In the genomic region with DNA sequence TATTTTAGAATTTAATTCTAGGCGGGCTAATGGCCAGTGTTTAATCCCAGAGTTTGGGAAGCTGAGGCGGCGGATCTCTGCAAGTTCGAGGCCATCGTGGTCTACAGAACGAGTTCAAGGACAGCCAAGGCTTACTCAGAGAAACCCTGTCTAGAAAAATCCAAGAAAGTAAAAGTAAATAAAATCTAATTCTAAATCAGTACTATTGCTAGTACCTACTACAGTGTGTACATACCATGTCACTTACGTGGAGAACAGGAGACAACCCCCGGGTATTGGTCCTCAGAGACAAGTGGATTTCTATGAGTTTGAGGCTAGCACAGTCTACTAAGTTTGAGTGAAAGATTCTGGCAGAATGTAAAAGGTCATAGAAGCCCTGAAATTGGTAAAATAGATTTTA, we compare ENCODE assay signal across 8 mouse cellular contexts. TPM values are rescaled to one million over a fixed set of nuclear protein-coding genes. Genes with fewer than 3 reads are reported as not detected.
DNase-seq lines count a peak whose midpoint lies in the region; ATAC-seq lines count a peak whose summit lies in the region.

No protein-coding gene starts in this region.

- H3K36me3 ChIP-seq in kidney, embryonic 14.5 days (ENCODE audit: control insufficient read depth, insufficient read depth, low read length), result peaks cover 23% of the 10 kb centered on the region
- peaks cover 13% of the 10 kb centered on the region for H3K36me3 ChIP-seq in hindbrain, embryonic 13.5 days
- peaks cover 15% of the 10 kb centered on the region for H3K36me3 ChIP-seq in midbrain, embryonic 13.5 days

- peak overlapping the region; percentile 66 for H3K4me3 ChIP-seq in kidney, embryonic 14.5 days (ENCODE audit: low read length)
- peak overlapping the region; percentile 99 for H3K4me3 ChIP-seq in brown adipose tissue, adult 24 weeks (ENCODE audit: insufficient read depth, low read depth, low read length)
- peak overlapping the region; percentile 87 for H3K4me3 ChIP-seq in hindbrain, embryonic 13.5 days
- H3K4me3 ChIP-seq in midbrain, embryonic 13.5 days (replicated peaks), result peak overlapping the region; percentile 75

- DNase-seq in kidney, postnatal 36 days, result no peak
- DNase-seq in right cerebral cortex, postnatal 4 days, result no peak
- no peak for DNase-seq in frontal cortex, adult 2 months (ENCODE audit: extremely low spot score in 1 of 2, low spot score in 1 of 2)
- no peak for DNase-seq in frontal cortex, postnatal 36 days (ENCODE audit: low spot score in 2 of 2)

- no peaks in the 10 kb centered on the region for H3K9me3 ChIP-seq in kidney, embryonic 14.5 days (ENCODE audit: control insufficient read depth, low read length)
- H3K9me3 ChIP-seq in hindbrain, embryonic 13.5 days, result no peaks in the 10 kb centered on the region
- no peaks in the 10 kb centered on the region for H3K9me3 ChIP-seq in midbrain, embryonic 13.5 days

- H3K27me3 ChIP-seq in kidney, embryonic 14.5 days (ENCODE audit: control insufficient read depth, insufficient read depth, low read length), result no peaks in the 10 kb centered on the region
- H3K27me3 ChIP-seq in hindbrain, embryonic 13.5 days, result no peaks in the 10 kb centered on the region
- H3K27me3 ChIP-seq in midbrain, embryonic 13.5 days, result no peaks in the 10 kb centered on the region

- H3K4me2 ChIP-seq in kidney, embryonic 14.5 days (replicated peaks; ENCODE audit: low read depth, low read length), result peak overlapping the region; percentile 52
- H3K4me2 ChIP-seq in hindbrain, embryonic 13.5 days, result peak overlapping the region; percentile 68
- H3K4me2 ChIP-seq in midbrain, embryonic 13.5 days (replicated peaks), result peak overlapping the region; percentile 74

- peak overlapping the region; percentile 90 for H3K27ac ChIP-seq in kidney, embryonic 14.5 days (ENCODE audit: low read depth, low read length)
- peak overlapping the region; percentile 99 for H3K27ac ChIP-seq in brown adipose tissue, adult 24 weeks (replicated peaks; ENCODE audit: low read depth, low read length)
- H3K27ac ChIP-seq in hindbrain, embryonic 13.5 days, result peak overlapping the region; percentile 94
- peak overlapping the region; percentile 88 for H3K27ac ChIP-seq in midbrain, embryonic 13.5 days

- WGBS in kidney, embryonic 14.5 days, result 31% methylated on average over 8 of the region's 8 CpGs
- 33% methylated on average over 8 of the region's 8 CpGs for WGBS in hindbrain, embryonic 13.5 days
- WGBS in midbrain, embryonic 13.5 days, result 34% methylated on average over 8 of the region's 8 CpGs

- ATAC-seq in kidney, embryonic 14.5 days (ENCODE audit: low FRiP score, low TSS enrichment), result no peak; the same call in 1 of the 2 replicates
- peak; percentile 52 for ATAC-seq in hindbrain, embryonic 13.5 days (ENCODE audit: low FRiP score)
- ATAC-seq in midbrain, embryonic 13.5 days, result peak; percentile 44

- H3K9ac ChIP-seq in kidney, embryonic 14.5 days (ENCODE audit: low read depth, low read length), result peak overlapping the region; percentile 93
- H3K9ac ChIP-seq in hindbrain, embryonic 13.5 days, result peak overlapping the region; percentile 85
- peak overlapping the region; percentile 89 for H3K9ac ChIP-seq in midbrain, embryonic 13.5 days (replicated peaks)

- H3K4me1 ChIP-seq in kidney, embryonic 14.5 days (ENCODE audit: control insufficient read depth, insufficient read depth, low read length), result peaks cover 10% of the 10 kb centered on the region; the same call in 1 of the 2 replicates
- peaks cover 3% of the 10 kb centered on the region; the same call in 1 of the 2 replicates for H3K4me1 ChIP-seq in brown adipose tissue, adult 24 weeks (ENCODE audit: control insufficient read depth, insufficient read depth, insufficient read length, low read length)
- H3K4me1 ChIP-seq in hindbrain, embryonic 13.5 days (replicated peaks), result peaks cover 20% of the 10 kb centered on the region
- peaks cover 23% of the 10 kb centered on the region for H3K4me1 ChIP-seq in midbrain, embryonic 13.5 days (replicated peaks)

RNA-seq across cellular contexts. Expression of a gene that starts 0.5 kb away (rescaled TPM):
- polyA plus RNA-seq in kidney, embryonic 14.5 days (2014; fragmentation: Nextera tagmentation; extraction: Ambion mirVana), result 32.8 and 34.3 TPM in 2 replicates
- 24.5 and 25.4 TPM in 2 replicates for polyA plus RNA-seq in brown adipose tissue, adult 24 weeks (2012; ENCODE audit: insufficient read depth, insufficient read length, missing spikeins)
- 20.4 and 22.3 TPM in 2 replicates for polyA plus RNA-seq in hindbrain, embryonic 13.5 days (2015; fragmentation: Nextera tagmentation; extraction: Ambion mirVana)
- 23.2 and 23.8 TPM in 2 replicates for polyA plus RNA-seq in midbrain, embryonic 13.5 days (2015; fragmentation: Nextera tagmentation; extraction: Ambion mirVana)
- 6.6 and 7.0 TPM in 2 replicates for polyA plus RNA-seq in frontal cortex, adult 2 months (2012; rRNA removed)

RNA-seq across cellular contexts. Expression of a gene that starts 8.6 kb away (rescaled TPM):
- 228 and 236 TPM in 2 replicates for polyA plus RNA-seq in kidney, embryonic 14.5 days (2014; fragmentation: Nextera tagmentation; extraction: Ambion mirVana)
- 76.0 and 80.9 TPM in 2 replicates for polyA plus RNA-seq in brown adipose tissue, adult 24 weeks (2012; ENCODE audit: insufficient read depth, insufficient read length, missing spikeins)
- polyA plus RNA-seq in hindbrain, embryonic 13.5 days (2015; fragmentation: Nextera tagmentation; extraction: Ambion mirVana), result 252 and 255 TPM in 2 replicates
- polyA plus RNA-seq in midbrain, embryonic 13.5 days (2015; fragmentation: Nextera tagmentation; extraction: Ambion mirVana), result 259 and 279 TPM in 2 replicates
- polyA plus RNA-seq in frontal cortex, adult 2 months (2012; rRNA removed), result 135 and 138 TPM in 2 replicates

RNA-seq across cellular contexts. Expression of a gene that starts 10.0 kb away (rescaled TPM):
- 24.0 and 33.2 TPM in 2 replicates for polyA plus RNA-seq in kidney, embryonic 14.5 days (2014; fragmentation: Nextera tagmentation; extraction: Ambion mirVana)
- 12.2 and 13.9 TPM in 2 replicates for polyA plus RNA-seq in brown adipose tissue, adult 24 weeks (2012; ENCODE audit: insufficient read depth, insufficient read length, missing spikeins)
- 64.5 and 64.6 TPM in 2 replicates for polyA plus RNA-seq in hindbrain, embryonic 13.5 days (2015; fragmentation: Nextera tagmentation; extraction: Ambion mirVana)
- polyA plus RNA-seq in midbrain, embryonic 13.5 days (2015; fragmentation: Nextera tagmentation; extraction: Ambion mirVana), result 65.1 and 73.7 TPM in 2 replicates
- polyA plus RNA-seq in frontal cortex, adult 2 months (2012; rRNA removed), result 25.6 and 28.5 TPM in 2 replicates
